Mouse (Mus musculus): Measurements from ENCODE around the gene Ccr6. TPM values are rescaled to one million over a fixed set of nuclear protein-coding genes. Genes with fewer than 3 reads are reported as not detected.
"Not testable (repeated sequence)": the region's sequence is repeated elsewhere in the genome, so short reads cannot be mapped to it uniquely, and the experiment has no call there.

Ccr6 gene
- total and polyA plus RNA-seq, 3 experiments, result 1.5 to 8.0 (median 5.2) TPM

- peak; percentile 79 for TF ChIP-seq TCF12 (IDR thresholded peaks at IDR 0.05; ENCODE audit: low read depth, low read length)
- H3K36me3 ChIP-seq (replicated peaks in 1 of 2; ENCODE audit: control insufficient read depth in 1 of 2, insufficient read depth in 1 of 2, low read length in 1 of 2); H3K9me3 ChIP-seq (replicated peaks; ENCODE audit: low read length); H3K9ac ChIP-seq (ENCODE audit: insufficient read depth, low read depth); H3K79me2 ChIP-seq (replicated peaks; ENCODE audit: control insufficient read depth, extremely low read depth, insufficient read depth, poor library complexity, severe bottlenecking); H3K4me3 ChIP-seq (replicated peaks in 1 of 3; ENCODE audit: low read depth in 2 of 3, low read length in 2 of 3, poor library complexity in 1 of 3); H3K27ac ChIP-seq (ENCODE audit: insufficient read depth, low read depth); DNase-seq (ENCODE audit: extremely low read depth); dilution Hi-C loops (cut with MboI; ENCODE audit: extremely low pct_ligation_motif_present, extremely low pct_unique_long_range_greater_than_20kb, low sequenced_read_pairs); in situ Hi-C loops (cut with MboI; ENCODE audit: low pct_ligation_motif_present, low pct_unique_long_range_greater_than_20kb, low sequenced_read_pairs); H3K4me2 ChIP-seq (ENCODE audit: insufficient read depth, low read depth, poor library complexity, severe bottlenecking); H3K27me3 ChIP-seq (replicated peaks): not testable (repeated sequence)
- peaks cover 14 to 24% of the 10 kb centered on the region in 2 experiments for H3K4me1 ChIP-seq (ENCODE audit: control insufficient read depth in 1 of 2, insufficient read depth in 2 of 2)
These were observed 30.6 kb upstream of the Ccr6 start for GRCm38 (mm10) chr17:8205221-8205631.

- TF ChIP-seq KAT2A (IDR thresholded peaks at IDR 0.05; ENCODE audit: insufficient replicate concordance, low read length), result no peak
- TF ChIP-seq BHLHE40 (IDR thresholded peaks at IDR 0.05; ENCODE audit: low read depth, low read length), result 0 out of 2 replicates have a peak, but pooled peaks have one; percentile 10
- no peak for TF ChIP-seq MAZ (IDR thresholded peaks at IDR 0.05; ENCODE audit: low read depth, low read length)
- TF ChIP-seq NELFE (IDR thresholded peaks at IDR 0.05; ENCODE audit: low read depth, low read length), result no peak
- no peak for TF ChIP-seq MAFK (IDR thresholded peaks at IDR 0.05; ENCODE audit: insufficient replicate concordance, low read length)
- TF ChIP-seq EP300 (IDR thresholded peaks at IDR 0.05; ENCODE audit: low read length), result peak; percentile 43; the same call in 1 of the 2 replicates
These were observed 29.2 kb upstream of the Ccr6 start for GRCm38 (mm10) chr17:8206691-8207090.

DNA sequence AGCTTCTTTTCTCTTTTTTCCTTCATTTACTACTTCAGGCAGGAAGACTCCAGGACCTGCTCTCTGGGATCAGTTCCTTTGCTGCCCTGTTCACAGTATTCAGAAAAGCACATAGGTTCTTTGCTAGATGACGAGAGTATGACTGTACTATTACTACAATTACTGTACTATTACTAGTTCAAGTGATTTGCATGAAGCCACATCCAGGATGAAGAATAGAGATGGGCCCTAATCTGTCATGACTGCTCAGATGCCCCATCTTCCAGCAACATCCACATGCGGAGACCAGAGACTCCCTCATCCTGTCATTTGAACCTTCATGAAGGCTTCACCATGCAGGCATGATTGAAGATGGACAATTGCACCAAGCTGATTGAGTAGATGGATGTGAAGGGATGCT is 26.1 kb upstream of the Ccr6 start:
- TF ChIP-seq ETS1 (conservative IDR thresholded peaks at IDR 0.05; ENCODE audit: low read depth, low read length), result no peak
- TF ChIP-seq JUND (conservative IDR thresholded peaks at IDR 0.05; ENCODE audit: low read depth, low read length), result no peak
- TF ChIP-seq TBP (conservative IDR thresholded peaks at IDR 0.05; ENCODE audit: low read depth, low read length), result no peak
- TF ChIP-seq CHD2 (IDR thresholded peaks at IDR 0.05; ENCODE audit: low read length), result no peak
- TF ChIP-seq E2F4 (IDR thresholded peaks at IDR 0.05; ENCODE audit: insufficient replicate concordance, low read depth, low read length), result no peak
- no peak for TF ChIP-seq NRF1 (IDR thresholded peaks at IDR 0.05; ENCODE audit: low read depth, low read length)
- no peak for TF ChIP-seq MXI1 (IDR thresholded peaks at IDR 0.05; ENCODE audit: low read depth, low read length)
- TF ChIP-seq KAT2A (IDR thresholded peaks at IDR 0.05; ENCODE audit: insufficient replicate concordance, low read length), result no peak
- TF ChIP-seq RCOR1 (conservative IDR thresholded peaks at IDR 0.05; ENCODE audit: low read depth, low read length), result no peak
- no peak for TF ChIP-seq SIN3A (IDR thresholded peaks at IDR 0.05; ENCODE audit: low read length)
- no peak for TF ChIP-seq RAD21 (IDR thresholded peaks at IDR 0.05; ENCODE audit: low read depth, low read length)
- TF ChIP-seq MAFK (IDR thresholded peaks at IDR 0.05; ENCODE audit: insufficient replicate concordance, low read length), result no peak
- TF ChIP-seq ZMIZ1 (IDR thresholded peaks at IDR 0.05; ENCODE audit: low read depth, low read length), result no peak
- no peak for TF ChIP-seq CHD1 (IDR thresholded peaks at IDR 0.05; ENCODE audit: low read depth, low read length)
- TF ChIP-seq POLR2A (IDR thresholded peaks at IDR 0.05; ENCODE audit: low read depth, low read length), result no peak
- no peak for DNase-seq (ENCODE audit: extremely low read depth)
- Histone ChIP-seq H3K27me3 (replicated peaks) (no peaks in the 10 kb centered on the region), H3K9me3 (replicated peaks; ENCODE audit: low read length) (peaks cover 8% of the 10 kb centered on the region), H3K4me1 (ENCODE audit: control insufficient read depth in 1 of 2, insufficient read depth in 2 of 2) (peaks cover 21 to 50% of the 10 kb centered on the region in 2 experiments), H3K27ac (ENCODE audit: insufficient read depth, low read depth) (peak overlapping the region; percentile 44; the same call in 1 of the 2 replicates), H3K36me3 (replicated peaks in 1 of 2; ENCODE audit: control insufficient read depth in 1 of 2, insufficient read depth in 1 of 2, low read length in 1 of 2) (no peaks in the 10 kb centered on the region), H3K9ac (ENCODE audit: insufficient read depth, low read depth) (no peak overlapping the region), H3K79me2 (replicated peaks; ENCODE audit: control insufficient read depth, extremely low read depth, insufficient read depth, poor library complexity, severe bottlenecking) (no peaks in the 10 kb centered on the region), H3K4me3 (replicated peaks in 1 of 3; ENCODE audit: low read depth in 2 of 3, low read length in 2 of 3, poor library complexity in 1 of 3) (no peak overlapping the region), H3K4me2 (ENCODE audit: insufficient read depth, low read depth, poor library complexity, severe bottlenecking) (peak overlapping the region; percentile 32)
- dilution Hi-C loops (cut with MboI; ENCODE audit: extremely low pct_ligation_motif_present, extremely low pct_unique_long_range_greater_than_20kb, low sequenced_read_pairs), result no loop called here
- in situ Hi-C loops (cut with MboI; ENCODE audit: low pct_ligation_motif_present, low pct_unique_long_range_greater_than_20kb, low sequenced_read_pairs), result loop anchor here (5.0 kb wide), 1 partner anchor 38 kb away; no protein-coding TSS in a partner anchor

More at GRCm38 (mm10) chr17:8206691-8207090, 29.2 kb upstream of the Ccr6 start:
- Histone ChIP-seq H3K4me3 (replicated peaks in 1 of 3; ENCODE audit: low read depth in 2 of 3, low read length in 2 of 3, poor library complexity in 1 of 3) (no peak overlapping the region), H3K9me3 (replicated peaks; ENCODE audit: low read length) (peaks cover 8% of the 10 kb centered on the region), H3K27ac (ENCODE audit: insufficient read depth, low read depth) (no peak overlapping the region), H3K36me3 (replicated peaks in 1 of 2; ENCODE audit: control insufficient read depth in 1 of 2, insufficient read depth in 1 of 2, low read length in 1 of 2) (peaks cover 0 to 3% of the 10 kb centered on the region in 2 experiments), H3K4me1 (ENCODE audit: control insufficient read depth in 1 of 2, insufficient read depth in 2 of 2) (peaks cover 24 to 38% of the 10 kb centered on the region in 2 experiments), H3K9ac (ENCODE audit: insufficient read depth, low read depth) (no peak overlapping the region), H3K79me2 (replicated peaks; ENCODE audit: control insufficient read depth, extremely low read depth, insufficient read depth, poor library complexity, severe bottlenecking) (no peaks in the 10 kb centered on the region), H3K4me2 (ENCODE audit: insufficient read depth, low read depth, poor library complexity, severe bottlenecking) (no peak overlapping the region), H3K27me3 (replicated peaks) (no peaks in the 10 kb centered on the region)
- in situ Hi-C loops (cut with MboI; ENCODE audit: low pct_ligation_motif_present, low pct_unique_long_range_greater_than_20kb, low sequenced_read_pairs), result no loop called here
- dilution Hi-C loops (cut with MboI; ENCODE audit: extremely low pct_ligation_motif_present, extremely low pct_unique_long_range_greater_than_20kb, low sequenced_read_pairs), result no loop called here
- DNase-seq (ENCODE audit: extremely low read depth), result no peak

All from CH12.LX (cell line).